Mouse (Mus musculus): ENCODE results near the gene Polr2f. TPM values are rescaled to one million over a fixed set of nuclear protein-coding genes. Genes with fewer than 3 reads are reported as not detected.

The Polr2f gene
- total RNA-seq (2014; rRNA removed; ENCODE audit: low replicate concordance) (50.2 and 84.8 TPM in 2 replicates), polyA plus RNA-seq (2015; fragmentation: Nextera tagmentation; extraction: Ambion mirVana) (271 and 286 TPM in 2 replicates)

- H3K27me3 ChIP-seq (ENCODE audit: control insufficient read depth, insufficient read depth, low read length): no peaks in the 10 kb centered on the region
- peak within 1 kb of the TSS; percentile 92 for H3K4me2 ChIP-seq (ENCODE audit: low read depth, low read length)
- DNase-seq (ENCODE audit: low spot score) (peak; percentile 90), ATAC-seq (ENCODE audit: insufficient read depth, low read depth) (peak; percentile 88)
- peak within 1 kb of the TSS; percentile 28; the same call in 1 of the 2 replicates for H3K27ac ChIP-seq (ENCODE audit: low read depth)
- TF ChIP-seq EP300 (IDR thresholded peaks at IDR 0.05; ENCODE audit: low read depth) (no peak), CTCF (IDR thresholded peaks at IDR 0.05; ENCODE audit: low read depth) (no peak)
- H3K9ac ChIP-seq (replicated peaks; ENCODE audit: low read depth, low read length): peak within 1 kb of the TSS; percentile 67
- H3K4me1 ChIP-seq (ENCODE audit: control insufficient read depth, insufficient read depth): peaks cover 7% of the 10 kb centered on the region; the same call in 1 of the 2 replicates
- peak within 1 kb of the TSS; percentile 71 for H3K4me3 ChIP-seq (ENCODE audit: low read depth, low read length)
- no peaks in the 10 kb centered on the region for H3K9me3 ChIP-seq (replicated peaks; ENCODE audit: control insufficient read depth, low read length)
- peaks cover 18% of the 10 kb centered on the region for H3K36me3 ChIP-seq (replicated peaks; ENCODE audit: control insufficient read depth, insufficient read depth, low read length)
- under 1% methylated on average over 57 of the region's 57 CpGs for WGBS
These were observed at the start of gene Polr2f, which contains the start of gene 1700088E04Rik for GRCm38 (mm10) chr15:79140866-79141565. Gene Polr2f, plus strand, starts transcription at chr15:79141009. Gene 1700088E04Rik, minus strand, starts transcription at chr15:79141253.

- peaks cover 70% of the 10 kb centered on the region for H3K36me3 ChIP-seq (replicated peaks; ENCODE audit: control insufficient read depth, insufficient read depth, low read length)
- no peak for DNase-seq (ENCODE audit: low spot score)
- no peak overlapping the region for H3K4me2 ChIP-seq (ENCODE audit: low read depth, low read length)
These were observed 48.5 kb upstream of the Polr2f start for GRCm38 (mm10) chr15:79092284-79092683.

GRCm38 (mm10) chr15:79093083-79093839 is 47.5 kb upstream of the Polr2f start:
- H3K9ac ChIP-seq (replicated peaks; ENCODE audit: low read depth, low read length): no peak overlapping the region
- no peak for ATAC-seq (ENCODE audit: insufficient read depth, low read depth)

More at GRCm38 (mm10) chr15:79092284-79092683, 48.5 kb upstream of the Polr2f start:
- H3K4me1 ChIP-seq (ENCODE audit: control insufficient read depth, insufficient read depth): peaks cover 12% of the 10 kb centered on the region
- no peak overlapping the region for H3K4me3 ChIP-seq (ENCODE audit: low read depth, low read length)
- no peak overlapping the region for H3K27ac ChIP-seq (ENCODE audit: low read depth)
- no peak overlapping the region for H3K9ac ChIP-seq (replicated peaks; ENCODE audit: low read depth, low read length)
- no peaks in the 10 kb centered on the region for H3K9me3 ChIP-seq (replicated peaks; ENCODE audit: control insufficient read depth, low read length)
- 88% methylated on average over 6 of the region's 6 CpGs for WGBS
- ATAC-seq (ENCODE audit: insufficient read depth, low read depth): no peak
- no peaks in the 10 kb centered on the region for H3K27me3 ChIP-seq (ENCODE audit: control insufficient read depth, insufficient read depth, low read length)
- TF ChIP-seq CTCF (IDR thresholded peaks at IDR 0.05; ENCODE audit: low read depth) (no peak), EP300 (IDR thresholded peaks at IDR 0.05; ENCODE audit: low read depth) (no peak)

GRCm38 (mm10) chr15:79095483-79095882 is 45.3 kb upstream of the Polr2f start:
- peaks cover 43% of the 10 kb centered on the region for H3K4me1 ChIP-seq (ENCODE audit: control insufficient read depth, insufficient read depth)
- 84% methylated on average over 5 of the region's 5 CpGs for WGBS
- no peak overlapping the region for H3K4me2 ChIP-seq (ENCODE audit: low read depth, low read length)
- H3K27ac ChIP-seq (ENCODE audit: low read depth): no peak overlapping the region
- no peaks in the 10 kb centered on the region for H3K9me3 ChIP-seq (replicated peaks; ENCODE audit: control insufficient read depth, low read length)
- ATAC-seq (ENCODE audit: insufficient read depth, low read depth): no peak
- TF ChIP-seq CTCF (IDR thresholded peaks at IDR 0.05; ENCODE audit: low read depth): no peak
- no peak for TF ChIP-seq EP300 (IDR thresholded peaks at IDR 0.05; ENCODE audit: low read depth)
- no peak for DNase-seq (ENCODE audit: low spot score)
- H3K9ac ChIP-seq (replicated peaks; ENCODE audit: low read depth, low read length): no peak overlapping the region
- no peak overlapping the region for H3K4me3 ChIP-seq (ENCODE audit: low read depth, low read length)
- H3K36me3 ChIP-seq (replicated peaks; ENCODE audit: control insufficient read depth, insufficient read depth, low read length): peaks cover 41% of the 10 kb centered on the region
- H3K27me3 ChIP-seq (ENCODE audit: control insufficient read depth, insufficient read depth, low read length): no peaks in the 10 kb centered on the region

More at GRCm38 (mm10) chr15:79093083-79093839, 47.5 kb upstream of the Polr2f start:
- DNase-seq (ENCODE audit: low spot score): peak; percentile 85
- H3K27me3 ChIP-seq (ENCODE audit: control insufficient read depth, insufficient read depth, low read length): no peaks in the 10 kb centered on the region
- H3K4me1 ChIP-seq (ENCODE audit: control insufficient read depth, insufficient read depth): peaks cover 21% of the 10 kb centered on the region
- no peak overlapping the region for H3K4me2 ChIP-seq (ENCODE audit: low read depth, low read length)
- 46% methylated on average over 7 of the region's 7 CpGs for WGBS
- H3K9me3 ChIP-seq (replicated peaks; ENCODE audit: control insufficient read depth, low read length): no peaks in the 10 kb centered on the region
- TF ChIP-seq EP300 (IDR thresholded peaks at IDR 0.05; ENCODE audit: low read depth) (no peak), CTCF (IDR thresholded peaks at IDR 0.05; ENCODE audit: low read depth) (peak; percentile 85)
- no peak overlapping the region for H3K4me3 ChIP-seq (ENCODE audit: low read depth, low read length)
- 0 out of 2 replicates have a peak overlapping the region, but pooled peaks have one; percentile 3 for H3K27ac ChIP-seq (ENCODE audit: low read depth)
- peaks cover 63% of the 10 kb centered on the region for H3K36me3 ChIP-seq (replicated peaks; ENCODE audit: control insufficient read depth, insufficient read depth, low read length)

GRCm38 (mm10) chr15:79096556-79096955 is 44.3 kb upstream of the Polr2f start:
- DNase-seq (ENCODE audit: low spot score): no peak
- H3K9me3 ChIP-seq (replicated peaks; ENCODE audit: control insufficient read depth, low read length): no peaks in the 10 kb centered on the region
- 36% methylated on average over 3 of the region's 3 CpGs for WGBS
- H3K27me3 ChIP-seq (ENCODE audit: control insufficient read depth, insufficient read depth, low read length): no peaks in the 10 kb centered on the region
- H3K4me2 ChIP-seq (ENCODE audit: low read depth, low read length): no peak overlapping the region
- peaks cover 53% of the 10 kb centered on the region for H3K4me1 ChIP-seq (ENCODE audit: control insufficient read depth, insufficient read depth)
- TF ChIP-seq CTCF (IDR thresholded peaks at IDR 0.05; ENCODE audit: low read depth): no peak
- TF ChIP-seq EP300 (IDR thresholded peaks at IDR 0.05; ENCODE audit: low read depth): no peak
- ATAC-seq (ENCODE audit: insufficient read depth, low read depth): no peak
- no peak overlapping the region for H3K9ac ChIP-seq (replicated peaks; ENCODE audit: low read depth, low read length)
- peak overlapping the region; percentile 94 for H3K27ac ChIP-seq (ENCODE audit: low read depth)
- H3K36me3 ChIP-seq (replicated peaks; ENCODE audit: control insufficient read depth, insufficient read depth, low read length): peaks cover 31% of the 10 kb centered on the region
- no peak overlapping the region for H3K4me3 ChIP-seq (ENCODE audit: low read depth, low read length)
